Mouse (Mus musculus) myocyte (in vitro differentiated cells): ENCODE results near the gene Ttc17.

ENCODE experiments used
- E2F4 ChIP-seq: IDR thresholded peaks from one replicate; pipeline ENCODE4 v1.6.1; 2011; ENCODE audit warnings: mild to moderate bottlenecking, control low read depth, moderate library complexity; ENCODE audit not compliant: insufficient read depth
- MAX ChIP-seq: IDR thresholded peaks from one replicate; pipeline ENCODE4 v1.6.1; 2011; ENCODE audit warnings: low read depth, mild to moderate bottlenecking, control low read depth
- MYOG ChIP-seq, 3 experiments: IDR thresholded peaks; one replicate each; pipeline ENCODE4 v1.6.1; 2011; ENCODE audit warnings: control low read depth in 2 of 3, low read depth in 2 of 3, mild to moderate bottlenecking in 2 of 3; ENCODE audit not compliant: insufficient read length in 2 of 3, control insufficient read depth in 1 of 3, insufficient read depth in 1 of 3
- POLR2A ChIP-seq: IDR thresholded peaks from one replicate; pipeline ENCODE4 v1.6.1; 2011; ENCODE audit warnings: low read depth, mild to moderate bottlenecking, control low read depth, moderate library complexity; ENCODE audit not compliant: insufficient read length
- SRF ChIP-seq: IDR thresholded peaks from one replicate; pipeline ENCODE4 v1.6.1; 2011; ENCODE audit warnings: low read depth; ENCODE audit not compliant: control insufficient read depth, insufficient read length
- TCF12 ChIP-seq: IDR thresholded peaks from one replicate; pipeline ENCODE4 v1.6.1; 2011; ENCODE audit warnings: mild to moderate bottlenecking, control low read depth; ENCODE audit not compliant: poor library complexity, insufficient read depth, severe bottlenecking
- TCF3 ChIP-seq: IDR thresholded peaks from one replicate; pipeline ENCODE4 v1.6.1; 2011; ENCODE audit warnings: low read depth, control low read depth; ENCODE audit not compliant: insufficient read length
- USF1 ChIP-seq: IDR thresholded peaks from one replicate; pipeline ENCODE4 v1.6.1; 2011; ENCODE audit warnings: low read depth, mild to moderate bottlenecking, control low read depth, moderate library complexity

DNA sequence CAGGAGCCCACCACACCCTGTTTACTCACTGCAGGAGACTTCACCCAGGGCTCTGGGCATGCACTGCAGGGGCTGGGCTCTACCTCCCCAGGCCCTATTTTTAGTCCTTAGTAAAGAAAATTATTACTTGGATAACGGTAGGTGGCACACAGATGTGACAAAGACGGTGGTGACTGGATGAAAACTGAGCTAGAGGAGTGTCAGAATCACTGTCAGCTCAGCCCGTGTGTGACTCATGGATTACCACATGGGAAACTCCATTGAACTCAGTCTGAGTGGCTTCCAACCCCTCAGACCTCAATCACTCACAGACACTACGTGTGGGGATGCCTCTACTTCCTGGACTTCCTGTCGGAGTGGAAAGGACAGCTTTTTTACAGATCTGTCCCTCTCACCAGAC, 118.4 kb downstream of the Ttc17 start:
- no peak for TF ChIP-seq TCF12
- TF ChIP-seq POLR2A, result no peak
- no peak for TF ChIP-seq MAX
- no peak for TF ChIP-seq USF1
- TF ChIP-seq E2F4, result no peak
- TF ChIP-seq MYOG (IDR thresholded peaks at IDR 0.05; ENCODE audit: control insufficient read depth in 1 of 3, insufficient read depth in 1 of 3, insufficient read length in 2 of 3, low read depth in 2 of 3), result no peak
- no peak for TF ChIP-seq TCF3
- no peak for TF ChIP-seq SRF
